Mouse (Mus musculus): ENCODE measurements around the gene Mycbpap. TPM values are rescaled to one million over a fixed set of nuclear protein-coding genes. Genes with fewer than 3 reads are reported as not detected.
A peak's percentile ranks its signal among the peaks of the same experiment; 100 is the strongest.

The Mycbpap gene
- polyA plus RNA-seq, 1 experiment from 2014 or later, result 2.6 TPM

DNA sequence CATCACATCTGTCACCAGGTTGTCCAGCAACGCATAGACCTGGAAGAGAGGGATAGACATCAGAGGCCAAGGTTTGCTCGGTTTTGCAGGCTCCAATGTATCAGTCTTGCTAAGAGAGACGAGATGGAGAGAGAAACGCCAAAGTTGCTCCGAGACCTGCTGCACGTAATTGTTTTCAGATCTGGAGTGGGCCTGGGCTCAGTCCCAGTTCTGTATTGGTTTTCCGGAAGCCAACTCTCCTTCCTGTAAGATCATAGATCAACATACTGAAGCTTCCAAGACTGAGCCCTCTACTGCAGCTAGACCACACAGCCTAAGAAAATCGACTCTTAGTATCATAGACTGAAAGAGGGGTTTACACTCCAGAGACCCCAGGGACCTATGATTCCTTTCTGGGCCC, 20.1 kb downstream of the Mycbpap start:
- ATAC-seq (ENCODE audit: low FRiP score, low TSS enrichment), result no peak
- H3K4me3 ChIP-seq (ENCODE audit: low read length), result no peak overlapping the region
- H3K4me2 ChIP-seq (replicated peaks; ENCODE audit: low read depth, low read length), result no peak overlapping the region
- no peaks in the 10 kb centered on the region for H3K27me3 ChIP-seq (ENCODE audit: control insufficient read depth, insufficient read depth, low read length)
- no peak overlapping the region for H3K9ac ChIP-seq (ENCODE audit: low read depth, low read length)
- no peaks in the 10 kb centered on the region for H3K36me3 ChIP-seq (ENCODE audit: control insufficient read depth, insufficient read depth, low read length)
- WGBS, result 90% methylated on average over 8 of the region's 8 CpGs
- H3K27ac ChIP-seq (ENCODE audit: low read depth, low read length), result no peak overlapping the region
- peaks cover 38% of the 10 kb centered on the region for H3K4me1 ChIP-seq (ENCODE audit: control insufficient read depth, insufficient read depth, low read length)
- H3K9me3 ChIP-seq (ENCODE audit: control insufficient read depth, low read length), result no peaks in the 10 kb centered on the region

DNA sequence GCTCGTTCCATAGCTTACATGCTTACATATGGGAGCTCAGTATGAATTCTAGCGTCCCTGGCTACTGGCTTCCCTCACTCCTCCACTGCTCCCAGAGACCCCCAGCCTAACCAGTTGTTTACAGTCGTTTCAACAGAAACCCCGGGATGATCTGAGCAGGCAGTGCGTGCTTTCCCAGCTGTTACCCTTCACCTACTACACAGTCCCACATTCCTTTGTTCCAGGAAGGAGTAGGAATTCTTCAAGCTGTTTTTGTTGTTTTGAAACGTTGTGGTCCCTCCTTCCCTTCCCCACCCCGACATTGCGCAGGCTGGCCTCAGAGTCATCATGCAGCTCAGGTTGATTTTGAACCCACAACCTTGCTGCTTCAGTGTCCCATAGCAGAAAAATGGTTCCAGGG, 21.2 kb downstream of the Mycbpap start:
- Histone ChIP-seq H3K9me3 (ENCODE audit: control insufficient read depth, low read length) (no peaks in the 10 kb centered on the region), H3K27me3 (ENCODE audit: control insufficient read depth, insufficient read depth, low read length) (no peaks in the 10 kb centered on the region), H3K27ac (ENCODE audit: low read depth, low read length) (peak overlapping the region; percentile 79; the same call in 1 of the 2 replicates), H3K4me3 (ENCODE audit: low read length) (peak overlapping the region; percentile 39), H3K4me2 (replicated peaks; ENCODE audit: low read depth, low read length) (peak overlapping the region; percentile 59), H3K9ac (ENCODE audit: low read depth, low read length) (peak overlapping the region; percentile 56; the same call in 1 of the 2 replicates), H3K36me3 (ENCODE audit: control insufficient read depth, insufficient read depth, low read length) (no peaks in the 10 kb centered on the region), H3K4me1 (ENCODE audit: control insufficient read depth, insufficient read depth, low read length) (peaks cover 39% of the 10 kb centered on the region)
- ATAC-seq (ENCODE audit: low FRiP score, low TSS enrichment), result 0 out of 2 replicates have a peak, but pooled peaks have one; percentile 8
- 18% methylated on average over 8 of the region's 8 CpGs for whole genome bisulfite sequencing

DNA sequence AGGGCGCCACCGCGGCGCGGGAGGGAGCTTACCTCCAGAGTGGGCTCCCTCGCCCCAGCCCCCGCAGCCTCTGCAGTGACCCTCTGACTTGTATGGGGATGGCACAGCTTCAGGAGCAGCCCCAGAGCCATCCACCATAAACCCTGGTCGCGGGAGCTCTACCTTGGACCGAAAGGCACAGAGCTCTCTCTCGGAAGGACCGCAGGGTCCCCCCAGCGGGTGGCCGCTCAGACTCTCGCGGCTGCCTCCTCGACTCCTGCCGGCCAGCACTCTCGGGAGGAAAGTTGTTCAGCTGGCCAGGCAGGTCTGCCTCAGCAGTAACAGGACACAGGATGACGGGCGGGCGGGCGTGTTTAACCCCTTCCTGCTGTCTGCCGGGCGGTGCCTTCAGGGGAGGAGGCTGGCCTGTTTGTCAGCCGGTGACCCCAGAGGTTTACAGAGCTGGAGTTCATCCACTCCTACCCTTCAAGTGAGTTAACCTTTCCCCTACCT, 21.8 kb downstream of the Mycbpap start, which contains the start of gene Epn3:
Gene Epn3, minus strand, starts transcription at position 314 of the 492 bp plus-strand sequence.
- peak within 1 kb of the TSS; percentile 59 for H3K4me2 ChIP-seq (replicated peaks; ENCODE audit: low read depth, low read length)
- peak; percentile 81 for ATAC-seq (ENCODE audit: low FRiP score, low TSS enrichment)
- H3K9ac ChIP-seq (ENCODE audit: low read depth, low read length), result peak within 1 kb of the TSS; percentile 56
- no peaks in the 10 kb centered on the region for H3K27me3 ChIP-seq (ENCODE audit: control insufficient read depth, insufficient read depth, low read length)
- peaks cover 39% of the 10 kb centered on the region for H3K4me1 ChIP-seq (ENCODE audit: control insufficient read depth, insufficient read depth, low read length)
- no peaks in the 10 kb centered on the region for H3K9me3 ChIP-seq (ENCODE audit: control insufficient read depth, low read length)
- peak within 1 kb of the TSS; percentile 39 for H3K4me3 ChIP-seq (ENCODE audit: low read length)
- H3K27ac ChIP-seq (ENCODE audit: low read depth, low read length), result peak within 1 kb of the TSS; percentile 79; the same call in 1 of the 2 replicates
- no peaks in the 10 kb centered on the region for H3K36me3 ChIP-seq (ENCODE audit: control insufficient read depth, insufficient read depth, low read length)
- WGBS, result under 1% methylated on average over 26 of the region's 26 CpGs

DNA sequence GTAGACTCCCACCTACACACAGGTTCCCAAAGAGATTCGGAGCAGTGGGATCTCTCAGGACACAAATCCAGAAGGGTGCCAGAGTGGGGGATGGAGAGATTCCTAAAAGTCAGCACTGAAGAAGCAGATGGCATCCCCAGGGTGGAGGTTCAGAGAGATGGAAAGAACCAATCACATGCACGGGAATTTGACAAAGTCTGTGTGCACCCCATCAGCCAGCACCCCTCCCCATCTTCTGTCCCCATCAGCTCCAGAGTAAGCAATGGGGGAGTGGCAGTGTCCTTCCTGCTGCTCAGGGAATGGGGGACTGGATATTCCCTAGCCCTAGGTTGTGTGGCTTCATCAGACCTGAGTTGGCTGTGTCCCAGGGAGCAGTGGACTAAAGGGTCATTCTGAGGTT, 22.5 kb downstream of the Mycbpap start:
- H3K9me3 ChIP-seq (ENCODE audit: control insufficient read depth, low read length), result no peaks in the 10 kb centered on the region
- 4% methylated on average over 2 of the region's 2 CpGs for WGBS
- peak overlapping the region; percentile 79; the same call in 1 of the 2 replicates for H3K27ac ChIP-seq (ENCODE audit: low read depth, low read length)
- no peaks in the 10 kb centered on the region for H3K27me3 ChIP-seq (ENCODE audit: control insufficient read depth, insufficient read depth, low read length)
- H3K36me3 ChIP-seq (ENCODE audit: control insufficient read depth, insufficient read depth, low read length), result no peaks in the 10 kb centered on the region
- peak overlapping the region; percentile 56; the same call in 1 of the 2 replicates for H3K9ac ChIP-seq (ENCODE audit: low read depth, low read length)
- ATAC-seq (ENCODE audit: low FRiP score, low TSS enrichment), result peak; percentile 53
- H3K4me3 ChIP-seq (ENCODE audit: low read length), result peak overlapping the region; percentile 39
- H3K4me2 ChIP-seq (replicated peaks; ENCODE audit: low read depth, low read length), result peak overlapping the region; percentile 59
- H3K4me1 ChIP-seq (ENCODE audit: control insufficient read depth, insufficient read depth, low read length), result peaks cover 39% of the 10 kb centered on the region

DNA sequence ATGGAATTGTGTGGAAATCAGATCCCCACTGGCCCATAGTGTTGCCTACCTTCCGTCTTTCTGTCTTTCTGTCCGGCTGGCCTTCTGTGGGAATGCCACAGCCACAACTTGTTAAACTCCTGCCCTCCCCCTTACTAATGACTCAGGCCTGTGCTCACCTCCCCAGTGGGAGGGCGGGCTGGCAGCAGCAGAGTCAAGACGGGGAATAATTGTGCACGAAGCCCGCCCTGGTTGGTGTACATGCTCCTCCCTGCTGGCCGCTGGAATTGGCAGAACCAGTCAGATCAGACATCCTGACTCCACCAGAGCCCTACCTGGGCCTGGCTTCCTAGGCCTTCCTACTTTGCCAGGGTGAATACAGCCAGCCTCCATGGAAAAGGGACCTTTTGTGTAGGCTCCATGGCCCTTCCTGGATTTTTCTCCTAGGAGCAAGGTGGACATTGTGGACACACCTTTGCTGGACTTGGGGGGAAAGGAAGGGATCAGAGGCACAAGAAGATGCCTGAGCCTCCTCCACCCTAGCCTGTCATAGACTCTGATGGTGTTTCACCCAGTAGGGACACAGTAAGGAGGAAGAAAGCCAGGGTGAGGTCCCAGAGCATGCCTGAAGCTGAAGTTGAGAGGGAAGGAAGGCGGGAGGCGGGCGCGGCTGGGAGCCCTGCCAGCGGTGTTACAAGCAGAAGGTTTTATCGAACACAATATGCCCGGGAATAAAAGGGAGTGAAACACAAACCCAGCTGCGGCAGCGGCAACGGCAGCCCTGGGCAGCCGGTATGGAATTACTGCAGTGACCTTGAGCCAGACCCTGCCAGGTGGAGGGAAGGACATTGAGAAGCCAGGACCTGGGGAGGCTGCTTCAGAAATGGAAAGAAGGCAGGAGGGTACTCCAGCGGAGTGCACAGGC, 23.2 kb downstream of the Mycbpap start:
- Histone ChIP-seq H3K9ac (ENCODE audit: low read depth, low read length) (peak overlapping the region; percentile 56), H3K27me3 (ENCODE audit: control insufficient read depth, insufficient read depth, low read length) (no peaks in the 10 kb centered on the region), H3K27ac (ENCODE audit: low read depth, low read length) (peak overlapping the region; percentile 79), H3K36me3 (ENCODE audit: control insufficient read depth, insufficient read depth, low read length) (no peaks in the 10 kb centered on the region), H3K4me3 (ENCODE audit: low read length) (peak overlapping the region; percentile 39), H3K4me1 (ENCODE audit: control insufficient read depth, insufficient read depth, low read length) (peaks cover 39% of the 10 kb centered on the region), H3K9me3 (ENCODE audit: control insufficient read depth, low read length) (no peaks in the 10 kb centered on the region), H3K4me2 (replicated peaks; ENCODE audit: low read depth, low read length) (peak overlapping the region; percentile 59)
- peak; percentile 10; the same call in 1 of the 2 replicates for ATAC-seq (ENCODE audit: low FRiP score, low TSS enrichment)
- WGBS, result 15% methylated on average over 19 of the region's 19 CpGs

DNA sequence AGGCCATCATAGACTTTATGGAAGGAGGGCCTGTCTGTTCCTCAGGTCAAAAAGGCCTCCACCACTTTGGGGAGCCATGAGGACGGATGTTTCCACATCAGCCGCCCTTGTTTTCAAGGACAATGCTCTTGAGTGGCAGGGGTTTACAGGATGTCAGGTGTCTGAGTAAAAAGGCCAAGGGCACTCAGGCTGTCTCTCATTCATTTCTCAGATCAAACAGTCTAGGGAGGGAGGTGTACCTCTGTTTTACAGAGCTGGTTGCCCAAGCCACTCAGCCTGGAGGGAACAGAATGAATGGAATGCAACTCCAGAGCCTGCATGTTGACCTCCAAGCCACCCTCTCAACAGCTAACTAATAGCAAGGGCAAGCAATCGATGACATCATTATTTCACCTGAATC, 26.1 kb downstream of the Mycbpap start:
- 83% methylated on average over 3 of the region's 3 CpGs for WGBS
- peaks cover 40% of the 10 kb centered on the region for H3K4me1 ChIP-seq (ENCODE audit: control insufficient read depth, insufficient read depth, low read length)
- H3K4me3 ChIP-seq (ENCODE audit: low read length), result no peak overlapping the region
- no peaks in the 10 kb centered on the region; the same call in 1 of the 2 replicates for H3K27me3 ChIP-seq (ENCODE audit: control insufficient read depth, insufficient read depth, low read length)
- H3K9me3 ChIP-seq (ENCODE audit: control insufficient read depth, low read length), result no peaks in the 10 kb centered on the region
- H3K36me3 ChIP-seq (ENCODE audit: control insufficient read depth, insufficient read depth, low read length), result no peaks in the 10 kb centered on the region
- H3K4me2 ChIP-seq (replicated peaks; ENCODE audit: low read depth, low read length), result no peak overlapping the region
- no peak overlapping the region for H3K9ac ChIP-seq (ENCODE audit: low read depth, low read length)
- H3K27ac ChIP-seq (ENCODE audit: low read depth, low read length), result no peak overlapping the region
- no peak for ATAC-seq (ENCODE audit: low FRiP score, low TSS enrichment)

DNA sequence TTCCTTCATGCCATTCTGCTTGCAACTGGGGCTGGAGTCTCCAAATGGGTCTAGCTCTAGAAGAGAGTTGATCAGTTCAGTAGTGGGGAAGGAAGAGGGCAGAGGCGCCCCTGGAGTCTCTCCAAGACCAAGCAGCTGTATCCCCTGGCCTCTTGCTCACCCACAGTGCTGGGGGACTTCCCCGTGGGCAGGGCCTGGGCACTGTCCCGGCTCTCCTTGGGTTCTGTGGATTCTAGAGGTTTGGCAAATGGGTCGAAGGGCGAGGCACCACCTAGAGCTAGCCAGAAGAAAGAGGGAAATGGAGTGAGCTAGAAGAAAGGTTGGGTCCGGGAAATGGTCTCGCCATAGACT, 29.8 kb downstream of the Mycbpap start:
- no peak overlapping the region for H3K9ac ChIP-seq (ENCODE audit: low read depth, low read length)
- WGBS, result 73% methylated on average over 7 of the region's 7 CpGs

DNA sequence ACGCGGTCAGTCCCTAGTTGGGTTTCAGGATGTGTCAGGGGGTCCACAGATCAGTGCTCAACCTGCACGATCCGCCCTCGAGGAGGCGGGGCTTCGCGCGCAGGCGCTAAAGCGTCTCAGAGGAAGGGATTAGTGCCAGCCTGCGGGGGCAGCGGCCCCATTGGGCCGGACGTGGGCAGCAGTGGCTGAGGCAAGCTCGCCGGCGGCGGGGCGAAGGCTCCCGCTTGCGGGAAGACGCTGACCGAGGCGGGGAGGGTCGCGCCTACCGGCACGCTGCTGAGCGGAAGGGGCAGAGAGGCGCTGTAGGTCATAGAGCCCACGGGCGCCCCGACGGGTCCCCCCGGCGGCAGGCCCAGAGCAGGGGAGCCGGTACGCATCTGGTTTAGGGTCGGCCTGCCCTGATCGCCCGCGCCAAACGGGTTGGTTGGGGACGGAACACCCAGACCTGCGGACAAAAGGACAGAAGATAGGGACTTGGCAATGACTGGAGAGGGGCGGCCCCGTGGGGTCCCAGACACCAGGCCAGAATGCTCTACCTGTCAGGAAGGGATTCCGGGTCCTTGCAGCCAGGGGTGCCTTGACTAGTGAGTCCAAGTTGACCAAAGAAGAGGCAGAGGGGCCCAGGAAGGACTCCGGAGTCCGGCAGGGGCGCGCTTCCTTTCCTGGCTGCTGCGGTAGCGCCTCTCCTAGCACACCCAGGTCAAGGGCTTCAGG, 30.4 kb downstream of the Mycbpap start:
- 6% methylated on average over 51 of the region's 55 CpGs for WGBS
- Histone ChIP-seq H3K4me3 (ENCODE audit: low read length) (peak overlapping the region; percentile 44), H3K9ac (ENCODE audit: low read depth, low read length) (peak overlapping the region; percentile 60), H3K27me3 (ENCODE audit: control insufficient read depth, insufficient read depth, low read length) (no peaks in the 10 kb centered on the region; the same call in 1 of the 2 replicates), H3K4me1 (ENCODE audit: control insufficient read depth, insufficient read depth, low read length) (0 out of 2 replicates have a peak, but pooled peaks cover 3% of the 10 kb centered on the region), H3K4me2 (replicated peaks; ENCODE audit: low read depth, low read length) (peak overlapping the region; percentile 83), H3K36me3 (ENCODE audit: control insufficient read depth, insufficient read depth, low read length) (no peaks in the 10 kb centered on the region), H3K9me3 (ENCODE audit: control insufficient read depth, low read length) (no peaks in the 10 kb centered on the region), H3K27ac (ENCODE audit: low read depth, low read length) (no peak overlapping the region)
- peak; percentile 36; the same call in 1 of the 2 replicates for ATAC-seq (ENCODE audit: low FRiP score, low TSS enrichment)

More for the DNA sequence above, 29.8 kb downstream of the Mycbpap start:
- no peaks in the 10 kb centered on the region; the same call in 1 of the 2 replicates for H3K27me3 ChIP-seq (ENCODE audit: control insufficient read depth, insufficient read depth, low read length)
- no peak overlapping the region for H3K4me3 ChIP-seq (ENCODE audit: low read length)
- H3K4me1 ChIP-seq (ENCODE audit: control insufficient read depth, insufficient read depth, low read length), result 0 out of 2 replicates have a peak, but pooled peaks cover 6% of the 10 kb centered on the region
- ATAC-seq (ENCODE audit: low FRiP score, low TSS enrichment), result no peak
- no peaks in the 10 kb centered on the region for H3K36me3 ChIP-seq (ENCODE audit: control insufficient read depth, insufficient read depth, low read length)
- H3K27ac ChIP-seq (ENCODE audit: low read depth, low read length), result no peak overlapping the region
- no peaks in the 10 kb centered on the region for H3K9me3 ChIP-seq (ENCODE audit: control insufficient read depth, low read length)
- peak overlapping the region; percentile 83 for H3K4me2 ChIP-seq (replicated peaks; ENCODE audit: low read depth, low read length)

Data from kidney, embryonic 14.5 days (tissue).